ENCODE assay signal across 15 mouse cellular contexts in the genomic region with DNA sequence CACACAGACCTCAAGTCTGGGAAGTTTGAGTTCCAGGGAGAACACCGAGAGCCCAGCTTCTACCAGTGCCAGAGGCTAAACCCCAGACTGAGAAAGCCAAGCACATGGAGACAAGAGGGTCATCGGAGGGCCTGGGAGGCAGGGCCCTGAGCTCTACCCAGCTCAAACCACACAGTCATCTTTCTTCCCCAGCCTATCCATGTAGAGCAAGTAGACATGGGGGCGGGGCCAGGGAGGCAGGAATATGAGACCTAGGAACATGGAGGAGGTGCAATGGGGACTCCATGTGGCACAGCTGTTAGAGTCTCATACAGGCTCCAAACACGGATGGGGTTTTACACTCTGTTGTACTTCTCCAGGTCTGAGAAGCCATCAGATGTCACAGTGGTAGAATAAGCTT. TPM values are rescaled to one million over a fixed set of nuclear protein-coding genes. Genes with fewer than 3 reads are reported as not detected.
A peak's percentile ranks its signal among the peaks of the same experiment; 100 is the strongest.
DNase-seq lines count a peak whose midpoint lies in the region; ATAC-seq and TF ChIP-seq lines count a peak whose summit lies in the region.
"Had no signal": no experiment of that assay in that cellular context is flagged by ENCODE, and none has a peak within 500 bp of the region (broad histone marks: within the 10 kb centered on the region; RNA-seq: fewer than 3 reads in every experiment).

No protein-coding gene starts in this region.

- H3K4me3 ChIP-seq in left cerebral cortex, adult 2 months, result no peak overlapping the region
- no peak overlapping the region for H3K4me3 ChIP-seq in stomach, embryonic 14.5 days (ENCODE audit: low read depth, low read length)
- H3K4me3 ChIP-seq in forebrain, embryonic 11.5 days (ENCODE audit: low read depth, low read length), result no peak overlapping the region
- H3K4me3 ChIP-seq: heart, embryonic 12.5 days; neural tube, embryonic 15.5 days had no signal

- WGBS in stomach, embryonic 14.5 days, result 47% methylated on average over 4 of the region's 4 CpGs
- 62% methylated on average over 4 of the region's 4 CpGs for WGBS in forebrain, embryonic 11.5 days

- 0 out of 2 replicates have a peak, but pooled peaks have one; percentile 46 for ATAC-seq in stomach, embryonic 14.5 days (ENCODE audit: insufficient number of reproducible peaks, insufficient read depth, low FRiP score, low read depth)
- ATAC-seq in forebrain, embryonic 11.5 days (replicated peaks; ENCODE audit: low FRiP score), result no peak

- no peaks in the 10 kb centered on the region for H3K36me3 ChIP-seq in stomach, embryonic 14.5 days (ENCODE audit: control insufficient read depth, insufficient read depth, low read length)
- H3K36me3 ChIP-seq in forebrain, embryonic 11.5 days (ENCODE audit: control insufficient read depth, insufficient read depth, low read length), result no peaks in the 10 kb centered on the region
- H3K36me3 ChIP-seq: heart, embryonic 12.5 days; neural tube, embryonic 15.5 days had no signal

- no peaks in the 10 kb centered on the region for H3K4me1 ChIP-seq in stomach, embryonic 14.5 days (ENCODE audit: control insufficient read depth, insufficient read depth, low read length)
- no peaks in the 10 kb centered on the region for H3K4me1 ChIP-seq in forebrain, embryonic 11.5 days (replicated peaks; ENCODE audit: control insufficient read depth, insufficient read depth, low read length)
- H3K4me1 ChIP-seq: heart, embryonic 12.5 days had no signal

- no peaks in the 10 kb centered on the region for H3K9me3 ChIP-seq in stomach, embryonic 14.5 days (ENCODE audit: control insufficient read depth, low read depth, low read length)
- H3K9me3 ChIP-seq in forebrain, embryonic 11.5 days (ENCODE audit: control insufficient read depth, low read length), result no peaks in the 10 kb centered on the region
- H3K9me3 ChIP-seq: heart, embryonic 12.5 days; neural tube, embryonic 15.5 days had no signal

- 0 out of 2 replicates have a peak overlapping the region, but pooled peaks have one; percentile 15 for H3K27ac ChIP-seq in left cerebral cortex, adult 2 months
- no peak overlapping the region for H3K27ac ChIP-seq in stomach, embryonic 14.5 days (ENCODE audit: low read length)
- no peak overlapping the region for H3K27ac ChIP-seq in forebrain, embryonic 11.5 days (ENCODE audit: low read depth, low read length)
- H3K27ac ChIP-seq: neural tube, embryonic 15.5 days had no signal

- intact Hi-C loops in left cerebral cortex, adult 2 months (cut with DNase I), result loop anchor here (2.0 kb wide), 1 partner anchor 297 kb away; no protein-coding TSS in a partner anchor
- intact Hi-C loops in left cerebral cortex, postnatal 4 days (cut with DNase I), result loop anchor here (2.0 kb wide), 1 partner anchor 105 kb away; no protein-coding TSS in a partner anchor

- TF ChIP-seq CTCF in left cerebral cortex, adult 2 months (IDR thresholded peaks at IDR 0.05), result no peak

- no peak overlapping the region for H3K9ac ChIP-seq in stomach, embryonic 14.5 days (replicated peaks; ENCODE audit: low read depth, low read length)
- no peak overlapping the region for H3K9ac ChIP-seq in forebrain, embryonic 11.5 days (ENCODE audit: low read length)
- H3K9ac ChIP-seq: heart, embryonic 12.5 days; neural tube, embryonic 15.5 days had no signal

- no peaks in the 10 kb centered on the region for H3K27me3 ChIP-seq in stomach, embryonic 14.5 days (ENCODE audit: control insufficient read depth, insufficient read depth, low read length)
- H3K27me3 ChIP-seq in forebrain, embryonic 11.5 days (ENCODE audit: control insufficient read depth, insufficient read depth, low read length), result no peaks in the 10 kb centered on the region
- H3K27me3 ChIP-seq: neural tube, embryonic 15.5 days had no signal

- DNase-seq in left cerebral cortex, adult 2 months (ENCODE audit: extremely low spot score in 1 of 2, low spot score in 2 of 2), result no peak
- no peak for DNase-seq in left cerebral cortex, postnatal 4 days
- DNase-seq in embryo, embryonic 11 days, result peak; percentile 67
- peak; percentile 75 to 83 for DNase-seq in kidney, postnatal 25 days
- DNase-seq in cerebellum, adult 11 months, result no peak
- DNase-seq in forebrain, embryonic 11.5 days (ENCODE audit: low spot score), result no peak
- DNase-seq: adrenal gland, postnatal 25 days; cerebellum, postnatal 25 days; right cerebral cortex, postnatal 4 days; thymus, postnatal 14 days had no signal

- no peak overlapping the region for H3K4me2 ChIP-seq in stomach, embryonic 14.5 days (replicated peaks; ENCODE audit: low read depth, low read length)
- H3K4me2 ChIP-seq in forebrain, embryonic 11.5 days (ENCODE audit: low read depth, low read length, severe bottlenecking), result no peak overlapping the region
- H3K4me2 ChIP-seq: heart, embryonic 12.5 days; midbrain, embryonic 11.5 days; neural tube, embryonic 15.5 days had no signal

RNA-seq across cellular contexts. Expression of a gene that starts 8.9 kb away (rescaled TPM):
- 1 to 10 TPM; 1.4 to 1.5 TPM for total RNA-seq in left cerebral cortex, adult 2 months (2021)
- total RNA-seq in left cerebral cortex, postnatal 4 days (2021), result 1 to 10 TPM; 1.4 to 1.7 TPM
- 0.97 and 1.3 TPM in 2 replicates for polyA plus RNA-seq in stomach, embryonic 14.5 days (2014; fragmentation: Nextera tagmentation; extraction: Ambion mirVana)
- polyA plus RNA-seq in forebrain, embryonic 11.5 days (2014; fragmentation: Nextera tagmentation; extraction: Ambion mirVana), result 1.5 and 1.6 TPM in 2 replicates

RNA-seq across cellular contexts. Expression of a gene that starts 11.5 kb away (rescaled TPM):
- not detected for total RNA-seq in left cerebral cortex, adult 2 months (2021)
- not detected for total RNA-seq in left cerebral cortex, postnatal 4 days (2021)
- polyA plus RNA-seq in stomach, embryonic 14.5 days (2014; fragmentation: Nextera tagmentation; extraction: Ambion mirVana), result 0.16 and 0.29 TPM in 2 replicates
- 0.09 TPM in 1 of 2 replicates, not detected in the other for polyA plus RNA-seq in forebrain, embryonic 11.5 days (2014; fragmentation: Nextera tagmentation; extraction: Ambion mirVana)
- total RNA-seq: left cerebral cortex, postnatal 25 days had no signal
- polyA plus RNA-seq: heart, embryonic 12.5 days; neural tube, embryonic 15.5 days had no signal

RNA-seq across cellular contexts. Expression of a gene that starts 21.3 kb away (rescaled TPM):
- total RNA-seq in left cerebral cortex, adult 2 months (2021), result not detected
- total RNA-seq in left cerebral cortex, postnatal 4 days (2021), result under 1 TPM in 1 of 2 experiments, not detected in 1; 0.10 TPM
- polyA plus RNA-seq in stomach, embryonic 14.5 days (2014; fragmentation: Nextera tagmentation; extraction: Ambion mirVana), result 0.14 TPM in 1 of 2 replicates, not detected in the other
- polyA plus RNA-seq in forebrain, embryonic 11.5 days (2014; fragmentation: Nextera tagmentation; extraction: Ambion mirVana), result 0.37 and 0.52 TPM in 2 replicates

RNA-seq across cellular contexts. Expression of a gene that starts 29.7 kb away (rescaled TPM):
- total RNA-seq in left cerebral cortex, adult 2 months (2021), result under 1 TPM; 0.42 to 0.97 TPM
- not detected for total RNA-seq in left cerebral cortex, postnatal 4 days (2021)
- polyA plus RNA-seq in stomach, embryonic 14.5 days (2014; fragmentation: Nextera tagmentation; extraction: Ambion mirVana), result 0.13 and 0.35 TPM in 2 replicates
- not detected in 2 replicates for polyA plus RNA-seq in forebrain, embryonic 11.5 days (2014; fragmentation: Nextera tagmentation; extraction: Ambion mirVana)
- polyA plus RNA-seq: heart, embryonic 12.5 days had no signal

Comparison
In these comparisons a context has a peak if more than half of its experiments do, and no peak if none do; other contexts are left out.
1. DNase-seq: peak in embryo, embryonic 11 days (single experiment) and kidney, postnatal 25 days (2 of 2); none in left cerebral cortex, adult 2 months (0 of 2), left cerebral cortex, postnatal 4 days (single experiment), cerebellum, adult 11 months (single experiment) and forebrain, embryonic 11.5 days (single experiment).